Mouse (Mus musculus): ENCODE measurements at regions not wholly inside any gene's neighbourhood (a gene's known extent, or its start where the extent isn't known, plus 50 kb on each side); places are given as distances from the start of the nearest gene placed in this dataset.
"Not testable (repeated sequence)": the region's sequence is repeated elsewhere in the genome, so short reads cannot be mapped to it uniquely, and the experiment has no call there.

GRCm38 (mm10) chr10:6182400-6182799 lies 260.2 kb upstream of the Rgs17 start:
- Histone ChIP-seq H3K36me3 (replicated peaks) (no peaks in the 10 kb centered on the region), H3K4me3 (replicated peaks) (no peak overlapping the region), H3K9ac (no peak overlapping the region), H3K4me2 (no peak overlapping the region), H3K27me3 (no peaks in the 10 kb centered on the region), H3K9me3 (no peaks in the 10 kb centered on the region), H3K4me1 (no peaks in the 10 kb centered on the region), H3K27ac (no peak overlapping the region)
- WGBS: 86% methylated on average over 5 of the region's 5 CpGs
- ATAC-seq (ENCODE audit: low FRiP score): no peak

GRCm38 (mm10) chr10:6164311-6164710 lies 242.1 kb upstream of the Rgs17 start:
- H3K27ac ChIP-seq; H3K4me1 ChIP-seq; H3K4me3 ChIP-seq (replicated peaks); H3K4me2 ChIP-seq; H3K9ac ChIP-seq; ATAC-seq (ENCODE audit: low FRiP score); H3K36me3 ChIP-seq (replicated peaks); H3K27me3 ChIP-seq; H3K9me3 ChIP-seq: not testable (repeated sequence)
- 0% methylated on average over 1 of the region's 1 CpGs for WGBS

DNA sequence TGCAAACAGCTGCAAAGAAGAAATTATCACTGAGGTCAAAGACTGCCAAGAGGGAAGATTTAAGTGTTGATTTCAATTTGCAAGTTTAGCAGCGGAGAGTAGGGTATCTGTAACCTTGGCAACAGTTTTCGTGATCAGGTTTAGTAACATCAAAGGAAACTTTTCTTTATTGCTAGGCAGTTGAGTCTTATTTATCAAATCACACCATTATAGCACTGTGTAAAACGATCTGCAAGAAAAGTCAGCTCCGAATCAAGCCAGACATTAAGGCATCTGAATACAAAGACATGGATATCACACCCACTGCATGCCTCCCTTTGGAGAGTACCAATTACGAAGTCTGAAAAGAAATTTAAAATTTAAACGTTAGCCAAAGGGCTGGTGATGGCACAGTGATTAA lies 234.7 kb upstream of the Rgs17 start:
- Histone ChIP-seq H3K27me3 (no peaks in the 10 kb centered on the region), H3K4me2 (no peak overlapping the region), H3K4me1 (no peaks in the 10 kb centered on the region), H3K9me3 (no peaks in the 10 kb centered on the region), H3K9ac (no peak overlapping the region), H3K4me3 (replicated peaks) (no peak overlapping the region), H3K36me3 (replicated peaks) (no peaks in the 10 kb centered on the region), H3K27ac (no peak overlapping the region)
- 65% methylated on average over 6 of the region's 6 CpGs for WGBS
- no peak for ATAC-seq (ENCODE audit: low FRiP score)

- ATAC-seq (ENCODE audit: low FRiP score): no peak
- Histone ChIP-seq H3K36me3 (replicated peaks) (no peaks in the 10 kb centered on the region), H3K4me2 (no peak overlapping the region), H3K9me3 (no peaks in the 10 kb centered on the region), H3K4me3 (replicated peaks) (no peak overlapping the region), H3K27me3 (no peaks in the 10 kb centered on the region), H3K4me1 (no peaks in the 10 kb centered on the region), H3K27ac (no peak overlapping the region), H3K9ac (no peak overlapping the region)
Observed at GRCm38 (mm10) chr10:6134091-6134490, 211.9 kb upstream of the Rgs17 start.

DNA sequence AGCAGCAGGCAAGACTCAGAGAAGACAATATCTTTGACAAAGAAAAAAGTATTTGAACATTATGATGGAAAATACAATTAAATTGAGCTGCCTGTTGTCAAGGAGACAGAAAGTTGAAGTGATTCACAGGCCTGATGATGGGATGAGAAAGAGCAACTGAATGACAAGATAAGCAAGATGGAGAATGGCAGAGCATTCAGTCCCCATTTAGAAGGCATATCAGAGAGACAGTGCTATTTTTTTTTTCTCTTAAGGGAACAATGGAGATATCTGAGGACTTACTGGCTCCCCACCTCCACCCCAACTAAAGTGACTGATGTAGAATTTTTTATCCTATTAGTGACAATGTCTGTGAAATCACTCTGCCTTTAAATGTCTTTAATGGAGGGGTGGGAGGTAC lies 202.2 kb upstream of the Rgs17 start:
- H3K4me3 ChIP-seq (replicated peaks); H3K27ac ChIP-seq; ATAC-seq (ENCODE audit: low FRiP score); H3K4me1 ChIP-seq; H3K9me3 ChIP-seq; H3K27me3 ChIP-seq; H3K4me2 ChIP-seq; H3K36me3 ChIP-seq (replicated peaks); H3K9ac ChIP-seq: not testable (repeated sequence)

GRCm38 (mm10) chr10:6114883-6115622 lies 192.9 kb upstream of the Rgs17 start:
- Histone ChIP-seq H3K9ac (no peak overlapping the region), H3K4me3 (replicated peaks) (no peak overlapping the region), H3K9me3 (no peaks in the 10 kb centered on the region), H3K36me3 (replicated peaks) (no peaks in the 10 kb centered on the region), H3K4me1 (no peaks in the 10 kb centered on the region), H3K27ac (no peak overlapping the region), H3K27me3 (no peaks in the 10 kb centered on the region), H3K4me2 (no peak overlapping the region)
- 74% methylated on average over 7 of the region's 7 CpGs for WGBS
- ATAC-seq (ENCODE audit: low FRiP score): peak; percentile 77
